Mouse (Mus musculus): ENCODE results near the gene Rnpep.

GRCm38 (mm10) chr1:135280646-135281045 is 3.2 kb downstream of the Rnpep start:
- TF ChIP-seq POLR2A (IDR thresholded peaks at IDR 0.05; ENCODE audit: insufficient read length, low read depth) (no peak), TCF12 (IDR thresholded peaks at IDR 0.05; ENCODE audit: insufficient read depth, poor library complexity, severe bottlenecking) (no peak), TCF3 (IDR thresholded peaks at IDR 0.05; ENCODE audit: insufficient read length, low read depth) (no peak)
